Mouse (Mus musculus): ENCODE data around the gene Cnnm3. TPM values are rescaled to one million over a fixed set of nuclear protein-coding genes. Genes with fewer than 3 reads are reported as not detected.

Cnnm3 gene
- total and polyA plus RNA-seq, 3 experiments = 11.1 to 15.6 (median 15.1) TPM

DNA sequence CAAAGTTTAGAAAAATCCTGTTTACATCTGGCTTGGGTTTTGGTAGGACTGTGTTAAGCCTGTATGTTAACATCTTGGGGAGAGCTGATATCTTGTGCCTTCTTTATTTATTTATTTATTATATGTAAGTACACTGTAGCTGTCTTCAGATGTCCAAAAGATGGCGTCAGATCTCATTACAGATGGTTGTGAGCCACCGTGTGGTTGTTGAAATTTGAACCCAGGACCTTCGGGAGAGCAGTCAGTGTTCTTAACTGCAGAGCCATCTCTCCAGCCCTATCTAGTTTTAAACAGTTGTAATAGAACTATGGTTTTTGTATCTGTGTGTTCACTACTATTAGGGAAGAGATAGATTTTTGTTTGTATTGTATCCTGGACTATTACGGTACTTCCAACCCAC lies 17.6 kb downstream of the Cnnm3 start:
- WGBS = 85% methylated on average over 4 of the region's 4 CpGs
- Histone ChIP-seq H3K36me3 (ENCODE audit: control insufficient read depth, insufficient read depth, low read length) (no peaks in the 10 kb centered on the region), H3K27me3 (ENCODE audit: control insufficient read depth, insufficient read depth, low read length) (no peaks in the 10 kb centered on the region), H3K27ac (no peak overlapping the region), H3K79me2 (replicated peaks; ENCODE audit: control insufficient read depth, insufficient read depth, low read length) (no peaks in the 10 kb centered on the region), H3K4me1 (ENCODE audit: control insufficient read depth, insufficient read depth, low read length) (peaks cover 2% of the 10 kb centered on the region; the same call in 1 of the 2 replicates), H3K4me3 (no peak overlapping the region), H3K9ac (ENCODE audit: low read depth, low read length) (no peak overlapping the region)
- TF ChIP-seq EP300 (IDR thresholded peaks at IDR 0.05; ENCODE audit: insufficient read depth, low read depth, low read length) (no peak), CTCF (IDR thresholded peaks at IDR 0.05) (no peak), POLR2A (IDR thresholded peaks at IDR 0.05; ENCODE audit: insufficient read depth, low read depth, low read length) (no peak)
- no peak for DNase-seq
- intact Hi-C loops (cut with DNase I) = no loop called here

DNA sequence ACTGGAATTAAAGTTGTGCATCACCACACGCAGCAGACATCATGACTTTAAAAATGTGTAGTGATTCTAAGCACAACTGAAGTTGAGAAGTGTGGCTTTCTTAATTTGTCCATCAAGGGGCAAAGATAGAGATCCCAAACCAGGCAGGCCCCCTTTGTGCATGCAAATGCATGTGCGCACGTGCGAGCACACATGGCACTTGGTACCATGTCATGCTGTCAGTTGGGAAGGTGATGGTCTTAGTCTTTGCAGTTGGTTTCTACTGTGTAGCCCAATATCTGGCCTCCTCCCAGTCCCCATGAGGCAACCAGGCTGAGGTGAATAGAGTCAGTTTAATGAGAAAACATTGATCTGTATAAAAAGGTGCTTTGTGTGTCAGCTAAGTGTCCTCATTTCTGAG lies 18.2 kb downstream of the Cnnm3 start:
- no peak overlapping the region for H3K27ac ChIP-seq
- no peak overlapping the region for H3K9ac ChIP-seq (ENCODE audit: low read depth, low read length)
- 92% methylated on average over 4 of the region's 4 CpGs for WGBS
- H3K36me3 ChIP-seq (ENCODE audit: control insufficient read depth, insufficient read depth, low read length) = no peaks in the 10 kb centered on the region
- H3K4me3 ChIP-seq = no peak overlapping the region
- TF ChIP-seq POLR2A (IDR thresholded peaks at IDR 0.05; ENCODE audit: insufficient read depth, low read depth, low read length) (0 out of 2 replicates have a peak, but pooled peaks have one; percentile 36), CTCF (IDR thresholded peaks at IDR 0.05) (no peak)
- DNase-seq = no peak
- intact Hi-C loops (cut with DNase I) = no loop called here
- peaks cover 2% of the 10 kb centered on the region; the same call in 1 of the 2 replicates for H3K4me1 ChIP-seq (ENCODE audit: control insufficient read depth, insufficient read depth, low read length)
- H3K79me2 ChIP-seq (replicated peaks; ENCODE audit: control insufficient read depth, insufficient read depth, low read length) = no peaks in the 10 kb centered on the region
- H3K27me3 ChIP-seq (ENCODE audit: control insufficient read depth, insufficient read depth, low read length) = no peaks in the 10 kb centered on the region

DNA sequence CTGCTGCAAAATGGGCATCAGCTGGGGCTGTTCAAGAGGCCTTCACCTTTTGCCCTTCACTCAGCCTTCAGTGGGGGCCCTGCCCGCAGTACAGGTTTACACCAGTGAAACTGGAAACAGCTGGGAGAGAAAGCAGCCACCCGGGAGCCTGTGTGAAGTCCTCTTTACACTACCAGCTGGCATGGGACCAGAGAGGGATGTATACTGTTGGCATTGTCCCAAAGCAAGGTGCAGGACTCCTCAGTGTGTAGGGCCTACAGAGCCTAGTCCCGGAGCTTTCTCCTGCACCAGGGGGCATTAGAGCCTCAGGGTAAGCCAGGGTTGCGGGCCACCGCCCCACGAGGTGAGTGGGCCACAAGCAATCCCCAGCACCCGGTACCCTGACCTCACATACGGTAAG lies 18.8 kb downstream of the Cnnm3 start:
- WGBS = 63% methylated on average over 8 of the region's 8 CpGs

DNA sequence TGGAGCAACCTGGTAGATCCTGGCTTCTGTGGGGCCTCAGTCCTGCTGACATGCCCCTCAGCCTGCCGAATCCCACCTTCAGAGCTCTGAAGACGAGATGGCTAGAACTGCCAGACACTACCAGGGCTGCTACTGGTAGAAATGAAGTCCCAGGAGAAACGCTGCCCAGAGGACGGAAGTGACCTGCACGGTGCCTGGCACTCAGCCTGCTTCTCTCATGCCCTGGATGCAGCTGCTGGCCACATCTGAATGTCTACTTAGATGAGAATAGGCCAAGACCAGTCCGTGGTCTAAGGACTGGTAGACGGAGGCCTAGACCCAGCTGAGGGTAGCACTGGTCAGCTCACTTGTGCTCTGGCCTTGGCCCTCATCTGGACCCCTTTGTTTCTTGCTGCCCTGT lies 19.3 kb downstream of the Cnnm3 start:
- H3K4me1 ChIP-seq (ENCODE audit: control insufficient read depth, insufficient read depth, low read length) = peaks cover 5% of the 10 kb centered on the region; the same call in 1 of the 2 replicates
- DNase-seq = peak in 1 of 2 experiments; percentile 34
- 54% methylated on average over 7 of the region's 7 CpGs for WGBS
- H3K27ac ChIP-seq = no peak overlapping the region; the same call in 1 of the 2 replicates
- H3K4me3 ChIP-seq = no peak overlapping the region
- H3K27me3 ChIP-seq (ENCODE audit: control insufficient read depth, insufficient read depth, low read length) = no peaks in the 10 kb centered on the region
- no peak overlapping the region for H3K9ac ChIP-seq (ENCODE audit: low read depth, low read length)
- TF ChIP-seq POLR2A (IDR thresholded peaks at IDR 0.05; ENCODE audit: insufficient read depth, low read depth, low read length) (no peak), CTCF (IDR thresholded peaks at IDR 0.05) (no peak), EP300 (IDR thresholded peaks at IDR 0.05; ENCODE audit: insufficient read depth, low read depth, low read length) (no peak)
- intact Hi-C loops (cut with DNase I) = no loop called here
- no peaks in the 10 kb centered on the region for H3K36me3 ChIP-seq (ENCODE audit: control insufficient read depth, insufficient read depth, low read length)
- no peaks in the 10 kb centered on the region for H3K79me2 ChIP-seq (replicated peaks; ENCODE audit: control insufficient read depth, insufficient read depth, low read length)

More for the DNA sequence above, 18.8 kb downstream of the Cnnm3 start:
- no peak overlapping the region; the same call in 1 of the 2 replicates for H3K27ac ChIP-seq
- H3K9ac ChIP-seq (ENCODE audit: low read depth, low read length) = no peak overlapping the region
- no peak for DNase-seq
- H3K4me3 ChIP-seq = no peak overlapping the region
- TF ChIP-seq CTCF (IDR thresholded peaks at IDR 0.05) = no peak
- TF ChIP-seq EP300 (IDR thresholded peaks at IDR 0.05; ENCODE audit: insufficient read depth, low read depth, low read length) = no peak
- intact Hi-C loops (cut with DNase I) = no loop called here
- H3K27me3 ChIP-seq (ENCODE audit: control insufficient read depth, insufficient read depth, low read length) = no peaks in the 10 kb centered on the region
- H3K4me1 ChIP-seq (ENCODE audit: control insufficient read depth, insufficient read depth, low read length) = peaks cover 2% of the 10 kb centered on the region; the same call in 1 of the 2 replicates
- no peaks in the 10 kb centered on the region for H3K36me3 ChIP-seq (ENCODE audit: control insufficient read depth, insufficient read depth, low read length)
- no peaks in the 10 kb centered on the region for H3K79me2 ChIP-seq (replicated peaks; ENCODE audit: control insufficient read depth, insufficient read depth, low read length)

DNA sequence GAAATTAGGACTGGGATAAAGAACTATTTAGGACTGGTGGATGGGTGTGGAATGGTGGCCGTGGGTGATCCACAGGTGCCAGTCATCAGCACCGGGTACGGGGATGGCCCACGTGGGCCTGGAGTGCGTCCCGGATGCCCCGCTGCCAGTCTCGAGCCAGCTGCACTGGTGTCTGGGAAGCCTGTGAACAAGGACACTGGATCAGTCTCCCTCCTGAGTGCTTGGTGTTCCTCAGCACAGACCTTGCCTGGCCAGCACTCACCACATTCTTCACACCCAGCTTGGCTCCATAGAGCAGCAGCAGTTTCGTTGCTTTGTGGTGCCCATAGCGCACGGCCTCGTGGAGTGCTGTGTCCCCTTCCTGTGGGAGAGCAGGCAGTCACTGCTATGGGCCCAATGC lies 19.8 kb downstream of the Cnnm3 start:
- peak in 1 of 2 experiments; percentile 46 for DNase-seq
- Histone ChIP-seq H3K4me3 (no peak overlapping the region), H3K27ac (no peak overlapping the region; the same call in 1 of the 2 replicates), H3K4me1 (ENCODE audit: control insufficient read depth, insufficient read depth, low read length) (peaks cover 5% of the 10 kb centered on the region; the same call in 1 of the 2 replicates), H3K9ac (ENCODE audit: low read depth, low read length) (peak overlapping the region; percentile 30; the same call in 1 of the 2 replicates), H3K36me3 (ENCODE audit: control insufficient read depth, insufficient read depth, low read length) (no peaks in the 10 kb centered on the region), H3K27me3 (ENCODE audit: control insufficient read depth, insufficient read depth, low read length) (no peaks in the 10 kb centered on the region), H3K79me2 (replicated peaks; ENCODE audit: control insufficient read depth, insufficient read depth, low read length) (no peaks in the 10 kb centered on the region)
- intact Hi-C loops (cut with DNase I) = no loop called here
- 54% methylated on average over 12 of the region's 12 CpGs for WGBS
- TF ChIP-seq EP300 (IDR thresholded peaks at IDR 0.05; ENCODE audit: insufficient read depth, low read depth, low read length) (peak; percentile 47; the same call in 1 of the 2 replicates), CTCF (IDR thresholded peaks at IDR 0.05) (no peak), POLR2A (IDR thresholded peaks at IDR 0.05; ENCODE audit: insufficient read depth, low read depth, low read length) (peak; percentile 24; the same call in 1 of the 2 replicates)

GRCm38 (mm10) chr1:36533546-36533945 lies 21.9 kb downstream of the Cnnm3 start:
- intact Hi-C loops (cut with DNase I) = no loop called here
- H3K27ac ChIP-seq = peak overlapping the region; percentile 89
- 63% methylated on average over 6 of the region's 6 CpGs for WGBS
- DNase-seq = no peak
- H3K4me1 ChIP-seq (ENCODE audit: control insufficient read depth, insufficient read depth, low read length) = peaks cover 5% of the 10 kb centered on the region; the same call in 1 of the 2 replicates
- TF ChIP-seq CTCF (IDR thresholded peaks at IDR 0.05) (no peak), POLR2A (IDR thresholded peaks at IDR 0.05; ENCODE audit: insufficient read depth, low read depth, low read length) (no peak), EP300 (IDR thresholded peaks at IDR 0.05; ENCODE audit: insufficient read depth, low read depth, low read length) (no peak)
- H3K27me3 ChIP-seq (ENCODE audit: control insufficient read depth, insufficient read depth, low read length) = no peaks in the 10 kb centered on the region
- peak overlapping the region; percentile 41 for H3K4me3 ChIP-seq
- H3K36me3 ChIP-seq (ENCODE audit: control insufficient read depth, insufficient read depth, low read length) = no peaks in the 10 kb centered on the region
- peak overlapping the region; percentile 2; the same call in 1 of the 2 replicates for H3K9ac ChIP-seq (ENCODE audit: low read depth, low read length)
- no peaks in the 10 kb centered on the region for H3K79me2 ChIP-seq (replicated peaks; ENCODE audit: control insufficient read depth, insufficient read depth, low read length)
